Mouse (Mus musculus) forelimb bud, embryonic 11.5 days (tissue): ENCODE measurements around the gene Fam83e.

Experiments used
- DNase-seq: peaks from one replicate; pipeline ENCODE4 v3.0.0-alpha.2; 2012; ENCODE audit warnings: low read depth, low spot score

Gene Fam83e

GRCm38 (mm10) chr7:45739820-45740219 is 18.8 kb downstream of the Fam83e start:
- no peak for DNase-seq

- no peak for DNase-seq
These were observed 20.3 kb downstream of the Fam83e start for GRCm38 (mm10) chr7:45741308-45741707.

GRCm38 (mm10) chr7:45741777-45742176 is 20.8 kb downstream of the Fam83e start:
- no peak for DNase-seq

GRCm38 (mm10) chr7:45742338-45742737 is 21.3 kb downstream of the Fam83e start:
- DNase-seq: no peak

GRCm38 (mm10) chr7:45744387-45744786 is 23.4 kb downstream of the Fam83e start:
- peak; percentile 87 for DNase-seq

DNA sequence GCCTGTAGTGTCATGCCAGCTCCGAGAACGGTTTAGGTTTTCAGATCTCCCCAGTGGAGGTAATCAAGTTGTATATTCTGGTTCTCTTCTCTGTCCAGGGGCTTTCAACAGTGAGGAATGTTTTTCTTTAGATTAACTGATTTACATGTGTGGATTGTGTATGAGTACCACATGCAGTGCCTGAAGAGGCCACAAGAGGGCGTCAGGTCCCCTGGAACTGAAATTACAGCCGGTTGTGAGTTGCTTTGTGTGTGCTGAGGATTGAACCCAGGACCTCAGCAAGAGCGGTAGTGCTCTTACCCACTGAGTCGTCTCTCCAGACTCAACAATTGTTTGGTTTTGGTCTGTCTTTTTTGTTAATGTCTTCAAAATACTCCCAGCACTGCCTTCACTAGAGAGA is 25.5 kb downstream of the Fam83e start:
- no peak for DNase-seq

GRCm38 (mm10) chr7:45747450-45747849 is 26.4 kb downstream of the Fam83e start:
- DNase-seq: no peak

GRCm38 (mm10) chr7:45748110-45748509 is 27.1 kb downstream of the Fam83e start:
- DNase-seq: no peak

GRCm38 (mm10) chr7:45749401-45749800 is 28.4 kb downstream of the Fam83e start:
- no peak for DNase-seq

DNA sequence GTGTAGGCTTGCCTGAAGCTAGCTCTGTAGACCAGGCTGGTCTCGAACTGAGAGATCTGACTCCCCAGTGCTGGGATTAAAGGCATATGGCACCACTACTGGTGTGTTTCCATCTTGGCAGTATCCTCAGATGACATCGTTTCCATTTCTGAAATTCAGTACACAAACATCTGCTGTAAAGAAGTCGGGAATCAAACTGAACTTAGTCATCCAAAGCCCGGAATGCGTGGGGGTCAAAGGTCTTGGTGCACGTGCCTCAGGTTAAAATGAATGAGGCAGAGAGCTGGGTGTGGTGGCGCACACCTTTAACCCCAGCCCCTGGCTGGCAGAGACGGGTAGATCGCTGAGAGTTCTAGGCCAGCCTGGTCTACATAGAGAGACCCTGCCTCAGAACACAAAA is 29.1 kb downstream of the Fam83e start:
- no peak for DNase-seq

DNA sequence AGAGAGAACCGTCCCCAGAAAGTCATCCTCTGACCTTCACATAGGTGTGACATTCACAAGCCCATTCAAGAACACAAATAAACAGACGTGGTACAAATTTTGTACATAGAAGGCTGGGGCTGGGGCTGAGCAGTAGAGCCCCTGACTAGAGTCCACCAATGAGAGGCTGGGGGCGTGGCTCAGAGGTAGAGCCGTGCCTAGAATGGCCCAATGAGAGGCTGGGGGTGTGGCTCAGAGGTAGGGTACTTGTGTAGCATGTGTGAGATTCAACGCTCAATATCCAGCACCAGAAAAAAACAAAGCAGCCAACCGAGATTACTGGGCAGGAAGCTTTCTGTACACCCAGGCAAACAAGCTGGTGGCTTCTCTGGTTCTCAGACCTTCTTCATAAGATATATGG is 34.7 kb downstream of the Fam83e start:
- DNase-seq: no peak

DNA sequence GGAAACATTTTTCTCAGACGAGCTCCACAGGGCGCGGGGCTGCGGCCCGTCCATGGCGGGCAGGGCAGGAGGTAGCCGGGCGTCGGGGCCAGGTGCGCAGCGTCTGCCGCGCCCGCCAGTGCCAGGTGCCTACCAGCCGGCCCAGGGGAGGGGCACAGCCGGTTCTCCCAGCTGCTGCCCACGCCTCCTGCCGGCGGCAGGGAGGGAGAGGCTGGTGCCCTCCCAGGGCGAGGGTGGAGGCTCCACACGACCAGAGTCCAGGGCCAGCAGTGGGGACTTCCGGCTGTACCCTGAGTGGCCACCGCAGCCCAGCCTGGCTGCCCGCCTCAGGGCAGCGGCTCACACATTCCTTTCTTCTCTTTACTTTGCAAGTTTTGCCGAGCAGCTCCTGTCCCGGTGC is 38.4 kb downstream of the Fam83e start:
- peak; percentile 26 for DNase-seq

DNA sequence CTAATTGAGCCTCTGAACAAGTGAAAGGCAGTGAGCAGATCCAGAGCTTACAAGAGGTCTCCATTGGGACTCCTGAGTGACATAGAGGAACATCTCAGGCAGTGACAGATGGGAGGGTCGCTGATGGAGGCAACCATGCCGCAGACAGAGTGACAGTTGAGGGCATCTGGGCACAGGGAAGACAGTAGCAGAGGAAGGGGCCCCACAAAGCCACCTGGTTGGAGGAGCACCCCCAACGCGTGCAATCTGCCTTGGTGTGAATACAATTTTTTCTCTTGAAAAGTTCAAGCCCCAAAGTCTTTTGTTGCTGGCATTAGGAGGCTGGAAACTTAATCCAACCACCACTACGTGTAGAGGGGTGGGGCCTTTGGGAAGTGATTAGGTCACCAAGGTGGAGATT is 39.1 kb downstream of the Fam83e start:
- no peak for DNase-seq

DNA sequence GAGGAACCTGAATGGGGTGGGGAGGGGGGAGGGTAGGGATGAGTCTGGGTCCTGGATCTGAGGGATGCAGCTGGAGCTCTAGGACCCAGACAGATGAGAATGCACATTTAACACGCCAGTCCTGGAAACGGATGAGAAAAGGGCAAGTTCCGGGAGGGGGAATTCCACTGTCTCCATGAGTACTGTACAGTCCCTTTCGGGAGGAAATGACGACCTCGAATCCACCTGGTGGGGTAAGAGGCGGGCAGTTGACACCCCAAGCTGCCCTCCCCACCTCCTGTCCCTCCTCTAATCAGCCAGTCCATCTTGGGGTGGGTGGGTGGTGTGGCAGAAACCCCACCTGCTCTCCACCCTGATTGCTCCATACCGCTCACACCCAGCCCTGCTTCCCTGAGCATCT is 45.0 kb downstream of the Fam83e start:
- no peak for DNase-seq

GRCm38 (mm10) chr7:45766764-45767163 is 45.8 kb downstream of the Fam83e start:
- no peak for DNase-seq

DNA sequence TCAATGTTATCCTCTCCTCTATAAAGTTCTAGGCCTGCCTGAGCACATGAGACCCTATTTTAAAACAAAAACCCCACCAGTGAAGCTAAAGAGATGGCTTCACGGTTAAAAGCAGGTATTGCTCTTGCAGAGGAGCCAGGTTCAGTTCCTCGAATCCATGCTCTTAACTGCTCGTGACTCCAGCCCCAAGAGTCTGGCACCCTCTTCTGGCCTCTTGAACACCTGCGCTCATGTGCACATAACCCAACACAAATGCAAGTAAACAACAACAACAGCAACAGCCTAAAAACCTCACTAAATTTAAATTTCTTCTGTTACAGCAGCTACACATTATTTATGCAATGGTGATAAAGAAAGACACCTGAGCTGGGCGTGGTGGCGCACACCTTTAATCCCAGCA is 46.5 kb downstream of the Fam83e start:
- DNase-seq: no peak

- no peak for DNase-seq
These were observed 49.5 kb downstream of the Fam83e start for GRCm38 (mm10) chr7:45770427-45771082.

DNA sequence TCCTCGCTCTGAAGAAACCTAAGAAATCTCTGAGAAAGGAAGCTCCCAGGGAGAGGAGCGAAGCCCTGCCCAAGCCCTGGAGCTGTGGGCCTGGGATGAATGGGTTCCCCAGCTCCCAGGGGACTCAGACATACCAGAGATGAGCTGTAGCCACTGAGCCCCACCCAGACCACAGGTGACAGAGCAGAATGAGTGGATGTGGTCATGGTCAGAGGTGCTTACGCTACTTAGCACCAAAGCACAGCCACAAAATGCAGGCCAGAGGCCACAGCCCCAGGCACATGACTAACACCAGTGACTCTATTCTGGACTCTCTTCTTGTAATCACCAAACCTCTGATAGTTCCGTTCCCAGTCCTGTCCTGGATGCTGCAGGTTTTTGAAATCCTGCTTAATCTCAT is 50.1 kb downstream of the Fam83e start:
- DNase-seq: no peak

GRCm38 (mm10) chr7:45775237-45775636 is 54.2 kb downstream of the Fam83e start:
- DNase-seq: no peak
